Mouse (Mus musculus) midbrain, embryonic 14.5 days (tissue): ENCODE data around the gene Mmp1b. TPM values are rescaled to one million over a fixed set of nuclear protein-coding genes. Genes with fewer than 3 reads are reported as not detected.
"Not testable (repeated sequence)": the region's sequence is repeated elsewhere in the genome, so short reads cannot be mapped to it uniquely, and the experiment has no call there.

ENCODE experiments used
- ATAC-seq: fragments of 200-750 bp; cut with Nextera tagmentation; 2 replicates; pipeline ENCODE4 v1.8.0; 2017; ENCODE audit warnings: moderate number of reproducible peaks, moderate library complexity; ENCODE audit not compliant: low FRiP score, low TSS enrichment
- DNase-seq: peaks from one replicate; pipeline ENCODE4 v3.0.0-alpha.2; 2015
- H3K27ac ChIP-seq: fragments of 300-500 bp; sonication (generic); replicated peaks from 2 replicates; pipeline ENCODE4 v1.5.1; 2014; ENCODE audit warnings: mild to moderate bottlenecking, low read depth, low read length, moderate library complexity
- H3K27me3 ChIP-seq: fragments of 300-500 bp; sonication (generic); 2 replicates; pipeline ENCODE4 v1.6.1; 2014; ENCODE audit warnings: low read length, control low read depth, mixed read lengths; ENCODE audit not compliant: control insufficient read depth, insufficient read depth
- H3K36me3 ChIP-seq: fragments of 300-500 bp; sonication (generic); 2 replicates; pipeline ENCODE4 v1.6.1; 2014; ENCODE audit warnings: low read length, control low read depth; ENCODE audit not compliant: control insufficient read depth, insufficient read depth
- H3K4me1 ChIP-seq: fragments of 300-500 bp; sonication (generic); 2 replicates; pipeline ENCODE4 v1.6.1; 2014; ENCODE audit warnings: mild to moderate bottlenecking, antibody characterized with exemption, low read length, control low read depth; ENCODE audit not compliant: control insufficient read depth, insufficient read depth
- H3K4me2 ChIP-seq: fragments of 300-500 bp; sonication (generic); 2 replicates; pipeline ENCODE4 v1.6.1; 2014; ENCODE audit warnings: mild to moderate bottlenecking, low read length, moderate library complexity
- H3K4me3 ChIP-seq: fragments of 300-500 bp; sonication (generic); replicated peaks from 2 replicates; pipeline ENCODE4 v1.5.1; 2014; ENCODE audit warnings: low read depth, low read length
- H3K9ac ChIP-seq: fragments of 300-500 bp; sonication (generic); replicated peaks from 2 replicates; pipeline ENCODE4 v1.6.1; 2014; ENCODE audit warnings: mild to moderate bottlenecking, low read length, moderate library complexity
- H3K9me3 ChIP-seq: fragments of 300-500 bp; sonication (generic); 2 replicates; pipeline ENCODE4 v1.6.1; 2016; ENCODE audit warnings: low read length, control low read depth, mixed read lengths; ENCODE audit not compliant: control insufficient read depth
- WGBS: fragments of 180-500 bp; shearing (Covaris S2); extraction: QIAGEN DNeasy Blood & Tissue Kit; methylation state at CpG from one replicate; pipeline ENCODE4 v1.1.7; 2014; 5-methylcytosine and 5-hydroxymethylcytosine counted together
- polyA plus RNA-seq: library from polyadenylated mRNA; unstranded; fragments of >200 nt; fragmentation: Nextera tagmentation; extraction: Ambion mirVana; gene quantifications from 2 replicates; pipeline ENCODE4 v1.2.1, GENCODE M21; 2014

Mmp1b gene
- polyA plus RNA-seq = not detected in 2 replicates

- no peak for ATAC-seq
Measured at GRCm38 (mm10) chr9:7387947-7388346, at the start of gene Mmp1b. Gene Mmp1b (minus strand): TSS chr9:7388047.

GRCm38 (mm10) chr9:7396556-7396955 lies 8.7 kb upstream of the Mmp1b start:
- not testable (repeated sequence) for H3K27me3 ChIP-seq, H3K9ac ChIP-seq, H3K9me3 ChIP-seq, H3K27ac ChIP-seq, DNase-seq, ATAC-seq, H3K4me3 ChIP-seq, H3K4me1 ChIP-seq, H3K4me2 ChIP-seq, H3K36me3 ChIP-seq
- WGBS = 80% methylated on average over 8 of the region's 8 CpGs

More at GRCm38 (mm10) chr9:7387947-7388346, at the start of gene Mmp1b:
- Histone ChIP-seq H3K4me3 (no peak within 1 kb of the TSS), H3K36me3 (no peaks in the 10 kb centered on the region), H3K4me2 (no peak within 1 kb of the TSS), H3K9ac (no peak within 1 kb of the TSS), H3K27ac (no peak within 1 kb of the TSS), H3K4me1 (no peaks in the 10 kb centered on the region), H3K9me3 (no peaks in the 10 kb centered on the region), H3K27me3 (no peaks in the 10 kb centered on the region)
- no peak for DNase-seq

- no peak overlapping the region for H3K4me2 ChIP-seq
- no peak for ATAC-seq
- no peak overlapping the region for H3K9ac ChIP-seq
- DNase-seq = no peak
- no peak overlapping the region for H3K27ac ChIP-seq
- no peaks in the 10 kb centered on the region for H3K9me3 ChIP-seq
- no peaks in the 10 kb centered on the region for H3K27me3 ChIP-seq
- no peak overlapping the region for H3K4me3 ChIP-seq
- no peaks in the 10 kb centered on the region for H3K36me3 ChIP-seq
- WGBS = 82% methylated on average over 3 of the region's 3 CpGs
- no peaks in the 10 kb centered on the region for H3K4me1 ChIP-seq
Measured at GRCm38 (mm10) chr9:7354535-7354934, 33.3 kb downstream of the Mmp1b start.

- no peak overlapping the region for H3K27ac ChIP-seq
- no peak for DNase-seq
- no peak overlapping the region for H3K4me3 ChIP-seq
- no peaks in the 10 kb centered on the region for H3K4me1 ChIP-seq
- ATAC-seq = no peak
- no peaks in the 10 kb centered on the region for H3K36me3 ChIP-seq
- 89% methylated on average over 2 of the region's 2 CpGs for WGBS
- H3K9me3 ChIP-seq = no peaks in the 10 kb centered on the region
- H3K27me3 ChIP-seq = no peaks in the 10 kb centered on the region
- no peak overlapping the region for H3K9ac ChIP-seq
- no peak overlapping the region for H3K4me2 ChIP-seq
Measured at GRCm38 (mm10) chr9:7345513-7345912, 42.3 kb downstream of the Mmp1b start.

GRCm38 (mm10) chr9:7344107-7344506 lies 43.7 kb downstream of the Mmp1b start, which contains the start of gene Mmp12:
Gene Mmp12 (plus strand): TSS chr9:7344381.
- DNase-seq = no peak
- no peak within 1 kb of the TSS for H3K4me3 ChIP-seq

GRCm38 (mm10) chr9:7336740-7337483 lies 50.9 kb downstream of the Mmp1b start:
- H3K4me1 ChIP-seq = no peaks in the 10 kb centered on the region
- H3K9me3 ChIP-seq = no peaks in the 10 kb centered on the region
- H3K27me3 ChIP-seq = no peaks in the 10 kb centered on the region
- DNase-seq = no peak
- no peak overlapping the region for H3K4me3 ChIP-seq
- H3K36me3 ChIP-seq = no peaks in the 10 kb centered on the region
- no peak for ATAC-seq
- no peak overlapping the region for H3K27ac ChIP-seq
- H3K4me2 ChIP-seq = no peak overlapping the region
- no peak overlapping the region for H3K9ac ChIP-seq

More at GRCm38 (mm10) chr9:7344107-7344506, 43.7 kb downstream of the Mmp1b start, which contains the start of gene Mmp12:
- H3K36me3 ChIP-seq = no peaks in the 10 kb centered on the region
- H3K9me3 ChIP-seq = no peaks in the 10 kb centered on the region
- no peak within 1 kb of the TSS for H3K4me2 ChIP-seq
- H3K4me1 ChIP-seq = no peaks in the 10 kb centered on the region
- ATAC-seq = no peak
- H3K9ac ChIP-seq = no peak within 1 kb of the TSS
- H3K27ac ChIP-seq = no peak within 1 kb of the TSS
- H3K27me3 ChIP-seq = no peaks in the 10 kb centered on the region

GRCm38 (mm10) chr9:7335766-7336680 lies 51.8 kb downstream of the Mmp1b start:
- Histone ChIP-seq H3K27me3 (no peaks in the 10 kb centered on the region), H3K4me2 (no peak overlapping the region), H3K9ac (no peak overlapping the region), H3K9me3 (no peaks in the 10 kb centered on the region), H3K27ac (no peak overlapping the region), H3K4me3 (no peak overlapping the region), H3K4me1 (no peaks in the 10 kb centered on the region), H3K36me3 (no peaks in the 10 kb centered on the region)
- WGBS = 93% methylated on average over 5 of the region's 6 CpGs
- DNase-seq (no peak), ATAC-seq (no peak)

- H3K4me3 ChIP-seq = no peak overlapping the region
- no peaks in the 10 kb centered on the region for H3K27me3 ChIP-seq
- DNase-seq (no peak), ATAC-seq (no peak)
- no peaks in the 10 kb centered on the region for H3K9me3 ChIP-seq
- H3K4me1 ChIP-seq = no peaks in the 10 kb centered on the region
- H3K9ac ChIP-seq = no peak overlapping the region
- H3K36me3 ChIP-seq = no peaks in the 10 kb centered on the region
- H3K4me2 ChIP-seq = no peak overlapping the region
- H3K27ac ChIP-seq = no peak overlapping the region
Measured at GRCm38 (mm10) chr9:7331847-7332246, 56.0 kb downstream of the Mmp1b start.
